Mouse (Mus musculus) stomach, embryonic 14.5 days (tissue): Measurements from ENCODE around the gene Ccar1. TPM values are rescaled to one million over a fixed set of nuclear protein-coding genes. Genes with fewer than 3 reads are reported as not detected.

Experiments used
- ATAC-seq: fragments of 200-750 bp; cut with Nextera tagmentation; 2 replicates; pipeline ENCODE4 v1.8.0; 2017; ENCODE audit warnings: low read depth, moderate TSS enrichment; ENCODE audit not compliant: insufficient number of reproducible peaks, insufficient read depth, low FRiP score
- H3K27ac ChIP-seq: fragments of 300-500 bp; sonication (generic); 2 replicates; pipeline ENCODE4 v1.5.1; 2014; ENCODE audit warnings: mild to moderate bottlenecking, low read length, moderate library complexity, mixed read lengths
- H3K27me3 ChIP-seq: fragments of 300-500 bp; sonication (generic); 2 replicates; pipeline ENCODE4 v1.6.1; 2014; ENCODE audit warnings: low read length, control low read depth, mixed read lengths; ENCODE audit not compliant: control insufficient read depth, insufficient read depth
- H3K36me3 ChIP-seq: fragments of 300-500 bp; sonication (generic); 2 replicates; pipeline ENCODE4 v1.6.1; 2014; ENCODE audit warnings: mild to moderate bottlenecking, control low read depth, low read length, moderate library complexity, mixed read lengths; ENCODE audit not compliant: control insufficient read depth, insufficient read depth
- H3K4me1 ChIP-seq: fragments of 300-500 bp; sonication (generic); 2 replicates; pipeline ENCODE4 v1.6.1; 2014; ENCODE audit warnings: low read length, control low read depth, mixed read lengths; ENCODE audit not compliant: control insufficient read depth, insufficient read depth
- H3K4me2 ChIP-seq: fragments of 300-500 bp; sonication (generic); replicated peaks from 2 replicates; pipeline ENCODE4 v1.6.1; 2014; ENCODE audit warnings: low read depth, low read length, control low read depth
- H3K4me3 ChIP-seq: fragments of 300-500 bp; sonication (generic); 2 replicates; pipeline ENCODE4 v1.5.1; 2014; ENCODE audit warnings: low read depth, low read length, control low read depth
- H3K9ac ChIP-seq: fragments of 300-500 bp; sonication (generic); replicated peaks from 2 replicates; pipeline ENCODE4 v1.6.1; 2014; ENCODE audit warnings: low read depth, mild to moderate bottlenecking, control low read depth, low read length, moderate library complexity, mixed read lengths
- H3K9me3 ChIP-seq: fragments of 300-500 bp; sonication (generic); 2 replicates; pipeline ENCODE4 v1.6.1; 2016; ENCODE audit warnings: low read depth, low read length, control low read depth; ENCODE audit not compliant: control insufficient read depth
- WGBS: fragments of 180-500 bp; shearing (Covaris S2); extraction: QIAGEN DNeasy Blood & Tissue Kit; methylation state at CpG from one replicate; pipeline ENCODE4 v1.1.7; 2014; 5-methylcytosine and 5-hydroxymethylcytosine counted together
- polyA plus RNA-seq: library from polyadenylated mRNA; unstranded; fragments of >200 nt; fragmentation: Nextera tagmentation; extraction: Ambion mirVana; gene quantifications from 2 replicates; pipeline ENCODE4 v1.2.1, GENCODE M21; 2014

Gene Ccar1
- 141 and 144 TPM in 2 replicates for polyA plus RNA-seq

GRCm38 (mm10) chr10:62792177-62793090 lies at the start of gene Ccar1:
Gene Ccar1 (minus strand): TSS chr10:62792286.
- 1% methylated on average over 55 of the region's 55 CpGs for WGBS
- H3K27ac ChIP-seq, result peak within 1 kb of the TSS; percentile 94
- ATAC-seq, result peak; percentile 98
- peaks cover 4% of the 10 kb centered on the region; the same call in 1 of the 2 replicates for H3K4me1 ChIP-seq
- no peaks in the 10 kb centered on the region for H3K27me3 ChIP-seq
- H3K4me3 ChIP-seq, result peak within 1 kb of the TSS; percentile 96
- peak within 1 kb of the TSS; percentile 56 for H3K4me2 ChIP-seq
- peak within 1 kb of the TSS; percentile 96 for H3K9ac ChIP-seq
- H3K36me3 ChIP-seq, result peaks cover 29% of the 10 kb centered on the region
- H3K9me3 ChIP-seq, result no peaks in the 10 kb centered on the region

DNA sequence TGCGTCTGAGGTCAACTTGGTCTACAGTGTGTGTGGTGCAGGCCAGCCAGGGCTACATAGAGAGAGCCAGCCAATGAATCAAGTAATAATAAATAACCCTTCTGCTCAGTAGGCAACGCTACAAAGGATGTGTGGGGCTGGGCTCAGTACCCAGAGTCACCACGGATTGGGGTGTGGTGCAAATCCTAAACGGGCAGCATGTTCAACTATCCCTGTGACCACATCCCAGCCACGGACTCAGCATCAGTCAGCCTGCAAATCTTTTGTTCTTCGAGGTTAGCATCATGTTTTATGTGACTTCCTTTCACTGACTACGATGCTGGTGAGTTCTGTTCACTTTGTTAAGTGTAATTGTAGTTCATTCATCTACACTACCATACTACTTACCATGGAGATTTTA lies 48.6 kb upstream of the Ccar1 start:
- Histone ChIP-seq H3K27me3 (no peaks in the 10 kb centered on the region), H3K4me2 (no peak overlapping the region), H3K27ac (no peak overlapping the region), H3K4me3 (no peak overlapping the region), H3K4me1 (peaks cover 5% of the 10 kb centered on the region; the same call in 1 of the 2 replicates), H3K9me3 (no peaks in the 10 kb centered on the region), H3K9ac (no peak overlapping the region), H3K36me3 (peaks cover 8% of the 10 kb centered on the region; the same call in 1 of the 2 replicates)
- 88% methylated on average over 7 of the region's 7 CpGs for WGBS
- ATAC-seq, result no peak

DNA sequence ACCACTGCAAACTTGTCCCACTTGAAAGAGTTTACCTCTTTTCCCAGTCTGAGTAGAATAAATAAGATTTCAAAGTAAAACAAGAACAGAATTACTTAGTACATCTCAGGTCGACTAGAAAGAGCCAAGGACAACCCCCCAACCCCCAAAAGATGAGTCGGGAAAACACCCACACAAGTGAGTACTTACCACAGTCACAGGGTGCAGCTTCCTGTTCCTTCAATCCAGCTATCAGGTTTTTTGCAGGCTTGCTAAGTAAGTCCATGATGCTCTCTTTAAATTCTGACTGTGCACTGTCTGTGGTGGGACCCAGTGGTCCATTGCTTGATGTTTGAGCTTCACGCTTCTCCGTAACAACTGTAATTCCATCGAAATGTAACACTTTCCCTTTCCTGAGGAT lies 45.9 kb upstream of the Ccar1 start:
- Histone ChIP-seq H3K9me3 (no peaks in the 10 kb centered on the region), H3K27ac (no peak overlapping the region), H3K4me1 (no peaks in the 10 kb centered on the region), H3K4me2 (no peak overlapping the region), H3K9ac (no peak overlapping the region), H3K4me3 (no peak overlapping the region), H3K36me3 (peaks cover 10% of the 10 kb centered on the region; the same call in 1 of the 2 replicates), H3K27me3 (no peaks in the 10 kb centered on the region)
- 91% methylated on average over 5 of the region's 5 CpGs for WGBS
- ATAC-seq, result no peak

DNA sequence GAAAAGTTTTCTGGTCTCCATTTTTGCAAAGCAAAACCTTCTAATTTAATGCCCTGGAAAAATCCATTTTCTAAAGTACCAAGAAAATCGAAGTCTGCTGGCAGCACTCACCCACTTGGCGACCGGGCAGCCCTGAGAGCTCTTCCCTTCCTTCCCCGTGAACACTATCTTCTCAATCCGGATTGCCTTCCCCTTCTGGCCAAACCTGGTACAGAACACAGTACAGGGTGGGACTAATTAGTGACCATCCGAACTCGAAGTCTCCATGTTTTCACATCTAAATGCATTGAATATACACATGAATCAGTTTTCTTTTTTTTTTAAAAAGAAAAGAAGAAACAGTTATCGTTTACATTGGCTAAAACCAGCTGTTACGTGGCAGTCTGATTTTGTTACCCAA lies 40.7 kb upstream of the Ccar1 start:
- Histone ChIP-seq H3K4me3 (no peak overlapping the region), H3K9ac (no peak overlapping the region), H3K4me1 (no peaks in the 10 kb centered on the region), H3K4me2 (no peak overlapping the region), H3K9me3 (no peaks in the 10 kb centered on the region), H3K27ac (no peak overlapping the region), H3K36me3 (peaks cover 10% of the 10 kb centered on the region), H3K27me3 (no peaks in the 10 kb centered on the region)
- ATAC-seq, result no peak
- WGBS, result 82% methylated on average over 9 of the region's 9 CpGs

DNA sequence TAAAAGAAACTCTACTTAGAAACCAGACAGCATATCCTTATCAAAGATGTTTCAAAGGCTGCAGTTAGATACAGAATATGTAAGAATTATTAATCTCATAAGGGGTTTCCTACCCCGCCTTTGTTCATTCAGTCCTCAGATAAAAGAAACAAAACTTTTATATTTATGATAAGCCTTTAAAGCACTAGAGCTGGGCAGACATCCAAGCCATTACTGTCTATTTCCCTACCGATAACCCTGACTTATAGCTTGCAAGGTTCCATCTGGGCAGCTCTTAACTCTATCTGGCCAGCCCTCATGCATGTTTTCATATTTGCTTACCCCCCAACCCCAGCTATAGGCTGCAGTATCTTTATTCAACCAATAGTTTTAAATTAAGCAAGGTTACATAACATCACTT lies 39.5 kb upstream of the Ccar1 start:
- Histone ChIP-seq H3K4me1 (no peaks in the 10 kb centered on the region), H3K9me3 (no peaks in the 10 kb centered on the region), H3K9ac (no peak overlapping the region), H3K36me3 (peaks cover 14% of the 10 kb centered on the region), H3K27me3 (no peaks in the 10 kb centered on the region), H3K4me2 (no peak overlapping the region), H3K27ac (no peak overlapping the region), H3K4me3 (no peak overlapping the region)
- ATAC-seq, result no peak
- 69% methylated on average over 2 of the region's 2 CpGs for WGBS

- Histone ChIP-seq H3K4me1 (no peaks in the 10 kb centered on the region), H3K4me2 (no peak overlapping the region), H3K9me3 (no peaks in the 10 kb centered on the region), H3K9ac (no peak overlapping the region), H3K36me3 (peaks cover 5% of the 10 kb centered on the region; the same call in 1 of the 2 replicates), H3K4me3 (no peak overlapping the region), H3K27me3 (no peaks in the 10 kb centered on the region), H3K27ac (no peak overlapping the region)
- no peak for ATAC-seq
- WGBS, result 85% methylated on average over 8 of the region's 8 CpGs
Observed at GRCm38 (mm10) chr10:62824474-62824873, 32.4 kb upstream of the Ccar1 start.

DNA sequence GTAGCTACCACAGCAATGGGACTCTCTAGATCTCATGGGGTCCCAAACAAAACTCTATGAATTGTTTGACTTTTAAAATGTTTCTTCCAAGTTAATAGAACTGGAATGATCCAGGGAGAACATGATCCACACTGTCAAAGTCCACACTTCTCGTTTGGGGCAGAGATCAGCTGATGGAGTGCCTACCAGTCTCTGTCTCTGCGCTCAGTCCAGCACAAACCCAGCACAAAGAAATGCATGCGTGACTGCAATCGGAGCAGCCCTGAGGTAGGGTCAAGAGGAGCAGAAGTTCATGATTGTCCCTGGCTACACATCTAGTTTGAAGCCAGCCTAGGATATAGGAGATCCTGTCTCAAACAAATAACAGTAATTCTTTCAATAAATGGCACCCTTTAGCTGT lies 31.3 kb upstream of the Ccar1 start:
- Histone ChIP-seq H3K4me1 (no peaks in the 10 kb centered on the region), H3K4me2 (no peak overlapping the region), H3K9me3 (no peaks in the 10 kb centered on the region), H3K27ac (no peak overlapping the region), H3K9ac (no peak overlapping the region), H3K36me3 (peaks cover 11% of the 10 kb centered on the region), H3K27me3 (no peaks in the 10 kb centered on the region), H3K4me3 (no peak overlapping the region)
- 86% methylated on average over 4 of the region's 4 CpGs for WGBS
- no peak for ATAC-seq

DNA sequence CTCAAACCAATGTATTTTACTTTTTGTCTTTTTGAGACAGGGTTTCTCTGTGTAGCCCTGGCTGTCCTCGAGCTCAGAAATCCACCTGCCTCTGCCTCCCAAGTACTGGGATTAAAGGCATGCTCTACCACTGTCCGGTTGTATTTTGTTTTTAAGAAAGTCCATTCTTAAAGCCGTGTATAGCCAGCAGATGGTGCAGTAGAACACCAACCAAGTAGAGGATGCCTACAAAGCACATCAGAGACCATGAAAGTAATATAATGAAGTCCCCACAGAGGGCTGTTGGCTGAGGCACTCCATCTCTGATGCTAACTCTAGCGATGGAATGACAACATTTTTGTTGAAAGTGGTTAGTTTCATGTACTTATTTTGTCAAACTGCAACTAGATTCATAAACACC lies 17.9 kb upstream of the Ccar1 start:
- no peak for ATAC-seq
- H3K27me3 ChIP-seq, result no peaks in the 10 kb centered on the region
- H3K9ac ChIP-seq, result no peak overlapping the region
- no peak overlapping the region for H3K4me3 ChIP-seq
- no peaks in the 10 kb centered on the region for H3K4me1 ChIP-seq
- H3K27ac ChIP-seq, result no peak overlapping the region
- no peaks in the 10 kb centered on the region for H3K9me3 ChIP-seq
- no peak overlapping the region for H3K4me2 ChIP-seq
- WGBS, result 77% methylated on average over 4 of the region's 4 CpGs
- H3K36me3 ChIP-seq, result peaks cover 22% of the 10 kb centered on the region
